Mouse (Mus musculus): ENCODE measurements around the gene Hsd11b2.

- no peak for TF ChIP-seq POLR2A (IDR thresholded peaks at IDR 0.05; ENCODE audit: extremely low read depth, insufficient read depth, low read length)
- TF ChIP-seq CTCF (IDR thresholded peaks at IDR 0.05; ENCODE audit: extremely low read depth, insufficient read depth, low read length) = no peak
These were observed 45.6 kb upstream of the Hsd11b2 start for GRCm38 (mm10) chr8:105472983-105473382.

Measured in cortical plate, adult 2 months (tissue).